Mouse (Mus musculus) adrenal gland, postnatal 10 days (tissue): ENCODE measurements around the gene Kctd18. TPM values are rescaled to one million over a fixed set of nuclear protein-coding genes. Genes with fewer than 3 reads are reported as not detected.

ENCODE experiments used
- total RNA-seq, 2 experiments: library from RNA; stranded (reverse); gene quantifications; 2 replicates each; pipeline ENCODE4 v1.2.3; 2021

Gene Kctd18
- total RNA-seq, 2 experiments from 2014 or later = 14.4 to 15.8 TPM

Other genes with a start within 250 kb of the Kctd18 start
- gene Spats2l, start 244.8 kb downstream of the Kctd18 start, total RNA-seq = 10 to 100 TPM; 10.3 to 15.9 TPM
- gene Sgo2a, start 23.0 kb downstream of the Kctd18 start, total RNA-seq = 1 to 10 TPM; 4.8 to 6.0 TPM
- gene Aox1, start 11.0 kb upstream of the Kctd18 start, total RNA-seq = 10 to 100 TPM; 19.2 to 26.3 TPM
- gene Aox3, start 94.2 kb upstream of the Kctd18 start, total RNA-seq = 1 to 10 TPM; 5.5 to 9.2 TPM
- under 1 TPM; 0.06 to 0.15 TPM for gene Aox4, start 191.4 kb upstream of the Kctd18 start, total RNA-seq